Mouse (Mus musculus): ENCODE results near the gene Spats1.
A peak's percentile ranks its signal among the peaks of the same experiment; 100 is the strongest.
"Not testable (repeated sequence)": the region's sequence is repeated elsewhere in the genome, so short reads cannot be mapped to it uniquely, and the experiment has no call there.

The Spats1 gene

GRCm38 (mm10) chr17:45489736-45490135 lies 14.5 kb upstream of the Spats1 start:
- DNase-seq (ENCODE audit: low spot score), result no peak

GRCm38 (mm10) chr17:45488321-45489254 lies 13.4 kb upstream of the Spats1 start:
- no peak for DNase-seq (ENCODE audit: low spot score)

GRCm38 (mm10) chr17:45487216-45487615 lies 12.0 kb upstream of the Spats1 start:
- no peak for DNase-seq (ENCODE audit: low spot score)

- no peak for DNase-seq (ENCODE audit: low spot score)
Measured at GRCm38 (mm10) chr17:45485581-45485980, 10.4 kb upstream of the Spats1 start.

GRCm38 (mm10) chr17:45480429-45480828 lies 5.2 kb upstream of the Spats1 start:
- no peak for DNase-seq (ENCODE audit: low spot score)

- DNase-seq (ENCODE audit: low spot score), result peak; percentile 69
Measured at GRCm38 (mm10) chr17:45478234-45478825, 3.1 kb upstream of the Spats1 start.

- DNase-seq (ENCODE audit: low spot score), result no peak
Measured at GRCm38 (mm10) chr17:45474146-45474545, 1.1 kb downstream of the Spats1 start.

GRCm38 (mm10) chr17:45473667-45474066 lies 1.5 kb downstream of the Spats1 start:
- no peak for DNase-seq (ENCODE audit: low spot score)

GRCm38 (mm10) chr17:45470726-45471125 lies 4.5 kb downstream of the Spats1 start:
- no peak for DNase-seq (ENCODE audit: low spot score)

GRCm38 (mm10) chr17:45468302-45468701 lies 6.9 kb downstream of the Spats1 start:
- no peak for DNase-seq (ENCODE audit: low spot score)

- no peak for DNase-seq (ENCODE audit: low spot score)
Measured at GRCm38 (mm10) chr17:45466701-45467100, 8.5 kb downstream of the Spats1 start.

GRCm38 (mm10) chr17:45464255-45464654 lies 11.0 kb downstream of the Spats1 start:
- DNase-seq (ENCODE audit: low spot score), result no peak

- no peak for DNase-seq (ENCODE audit: low spot score)
Measured at GRCm38 (mm10) chr17:45462506-45462905, 12.7 kb downstream of the Spats1 start.

- DNase-seq (ENCODE audit: low spot score), result no peak
Measured at GRCm38 (mm10) chr17:45459062-45459461, 16.2 kb downstream of the Spats1 start.

GRCm38 (mm10) chr17:45458516-45458915 lies 16.7 kb downstream of the Spats1 start:
- DNase-seq (ENCODE audit: low spot score), result no peak

GRCm38 (mm10) chr17:45457487-45457886 lies 17.7 kb downstream of the Spats1 start:
- peak; percentile 24 for DNase-seq (ENCODE audit: low spot score)

- no peak for DNase-seq (ENCODE audit: low spot score)
Measured at GRCm38 (mm10) chr17:45456260-45457152, 18.7 kb downstream of the Spats1 start.

GRCm38 (mm10) chr17:45455783-45456182 lies 19.4 kb downstream of the Spats1 start:
- DNase-seq (ENCODE audit: low spot score), result not testable (repeated sequence)

GRCm38 (mm10) chr17:45454794-45455193 lies 20.4 kb downstream of the Spats1 start:
- no peak for DNase-seq (ENCODE audit: low spot score)

GRCm38 (mm10) chr17:45452271-45452670 lies 22.9 kb downstream of the Spats1 start:
- no peak for DNase-seq (ENCODE audit: low spot score)

- no peak for DNase-seq (ENCODE audit: low spot score)
Measured at GRCm38 (mm10) chr17:45450153-45450552, 25.1 kb downstream of the Spats1 start.

- DNase-seq (ENCODE audit: low spot score), result no peak
Measured at GRCm38 (mm10) chr17:45449586-45449985, 25.6 kb downstream of the Spats1 start.

Measured in c-Kit-positive CD71-positive TER-119-positive erythroid progenitor cells, embryonic 14.5 days (primary cell).